Mouse (Mus musculus) neural tube, postnatal 0 days (tissue): ENCODE measurements around the gene Hspa4l. TPM values are rescaled to one million over a fixed set of nuclear protein-coding genes. Genes with fewer than 3 reads are reported as not detected.

ENCODE experiments used
- polyA plus RNA-seq: library from polyadenylated mRNA; unstranded; fragments of >200 nt; fragmentation: Nextera tagmentation; extraction: Ambion mirVana; gene quantifications from 2 replicates; pipeline ENCODE4 v1.2.1, GENCODE M21; 2015

Gene Hspa4l
- 53.9 and 61.7 TPM in 2 replicates for polyA plus RNA-seq

GRCm38 (mm10) chr3:40744024-40744835 lies at the start of gene Hspa4l:
Hspa4l (plus strand) TSS chr3:40744495.

DNA sequence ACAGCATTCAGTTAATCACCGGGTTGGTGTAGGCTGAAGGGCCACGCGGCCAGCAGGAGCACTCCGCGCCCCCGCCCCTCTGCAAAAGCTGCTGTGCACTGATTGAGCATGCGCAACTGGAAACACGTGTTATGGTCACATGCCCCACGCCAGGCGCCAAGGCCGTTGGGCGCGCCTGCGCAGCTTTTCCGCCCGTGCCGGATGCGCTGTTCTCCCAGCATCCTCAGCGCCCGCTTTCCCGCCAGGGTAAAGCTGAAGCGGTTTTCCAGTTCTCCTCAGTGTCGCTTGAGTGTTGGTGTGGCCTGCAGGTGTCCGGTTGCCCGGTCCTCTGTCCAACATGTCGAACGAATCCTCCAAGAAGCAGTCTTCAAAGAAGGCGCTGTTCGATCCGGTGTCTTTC lies 35.6 kb upstream of the Hspa4l start, which contains the start of gene Slc25a31:
Gene Slc25a31 (plus strand): TSS at position 201 of the 400 bp plus-strand sequence.

DNA sequence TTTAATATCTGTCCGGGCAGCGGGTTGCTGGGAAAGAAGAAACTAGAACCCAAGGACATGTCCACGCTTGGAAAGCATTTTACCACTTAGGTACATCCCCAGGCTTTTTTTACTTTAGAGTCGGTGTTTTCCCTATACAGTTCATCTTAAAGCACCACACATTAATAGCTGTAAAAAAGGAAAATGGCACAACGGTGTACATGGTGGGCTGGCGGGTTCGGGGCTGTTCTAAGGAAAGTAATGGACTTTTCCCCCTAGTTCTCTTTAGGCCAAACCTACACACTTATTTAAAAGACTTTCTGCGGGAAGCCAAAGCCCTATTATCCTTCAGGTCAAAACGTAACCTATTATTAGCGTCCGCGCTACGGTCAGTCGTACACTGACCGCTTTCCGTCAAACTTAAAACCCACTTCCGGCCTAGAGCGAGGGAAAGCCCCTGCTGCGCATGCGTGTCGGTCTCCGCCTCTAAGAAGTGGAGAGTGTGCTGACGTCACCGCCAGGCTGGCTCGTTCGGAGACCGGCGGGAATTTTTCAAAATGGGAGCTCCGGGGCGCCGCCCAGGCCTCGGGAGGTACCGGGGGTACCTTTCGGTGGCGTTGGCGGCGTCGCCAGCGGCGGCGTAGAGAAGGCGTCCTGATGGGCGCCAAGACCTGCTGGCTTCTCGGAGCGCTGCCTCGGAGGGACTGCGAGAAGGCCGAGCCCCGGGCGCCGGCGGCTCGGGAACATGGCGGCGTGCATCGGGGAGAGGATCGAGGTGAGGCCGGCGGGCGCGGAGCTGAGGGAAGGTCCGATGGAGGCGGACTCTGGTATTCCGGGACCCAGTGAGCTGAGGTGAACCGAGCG lies 55.5 kb downstream of the Hspa4l start, which contains the start of gene Plk4:
Gene Plk4 (plus strand): TSS at position 490 of the 843 bp plus-strand sequence.

Other genes with a start within 250 kb of the Hspa4l start
- gene Intu, start 213.2 kb upstream of the Hspa4l start, polyA plus RNA-seq: 2.0 and 2.3 TPM in 2 replicates
- gene Slc25a31, start 35.6 kb upstream of the Hspa4l start, polyA plus RNA-seq: 0.18 and 0.39 TPM in 2 replicates
- gene Plk4, start 55.5 kb downstream of the Hspa4l start, polyA plus RNA-seq: 11.9 and 12.4 TPM in 2 replicates
- gene Mfsd8, start 102.4 kb downstream of the Hspa4l start, polyA plus RNA-seq: 7.9 and 8.1 TPM in 2 replicates
- 9.8 and 16.0 TPM in 2 replicates for gene Abhd18, start 102.5 kb downstream of the Hspa4l start, polyA plus RNA-seq
- 0.19 and 0.28 TPM in 2 replicates for gene 1700034I23Rik, start 158.0 kb downstream of the Hspa4l start, polyA plus RNA-seq
- gene Larp1b, start 205.3 kb downstream of the Hspa4l start, polyA plus RNA-seq: 6.4 and 6.5 TPM in 2 replicates